Mouse (Mus musculus) layer of hippocampus, postnatal 36 days (tissue): Measurements from ENCODE around the gene Amh. TPM values are rescaled to one million over a fixed set of nuclear protein-coding genes. Genes with fewer than 3 reads are reported as not detected.
"Not testable (repeated sequence)": the region's sequence is repeated elsewhere in the genome, so short reads cannot be mapped to it uniquely, and the experiment has no call there.

Experiments used
- DNase-seq, 2 experiments: peaks; one replicate each; pipeline ENCODE4 v3.0.0; 2022
- total RNA-seq, 2 experiments: library from RNA; stranded (reverse); gene quantifications; 2 replicates each; pipeline ENCODE4 v1.2.3; 2021

Amh gene
- total RNA-seq, 2 experiments from 2014 or later, result 3.9 to 4.2 TPM

- DNase-seq, result peak in 1 of 2 experiments; percentile 34
Measured at GRCm38 (mm10) chr10:80808099-80808984, 3.3 kb downstream of the Amh start.

DNA sequence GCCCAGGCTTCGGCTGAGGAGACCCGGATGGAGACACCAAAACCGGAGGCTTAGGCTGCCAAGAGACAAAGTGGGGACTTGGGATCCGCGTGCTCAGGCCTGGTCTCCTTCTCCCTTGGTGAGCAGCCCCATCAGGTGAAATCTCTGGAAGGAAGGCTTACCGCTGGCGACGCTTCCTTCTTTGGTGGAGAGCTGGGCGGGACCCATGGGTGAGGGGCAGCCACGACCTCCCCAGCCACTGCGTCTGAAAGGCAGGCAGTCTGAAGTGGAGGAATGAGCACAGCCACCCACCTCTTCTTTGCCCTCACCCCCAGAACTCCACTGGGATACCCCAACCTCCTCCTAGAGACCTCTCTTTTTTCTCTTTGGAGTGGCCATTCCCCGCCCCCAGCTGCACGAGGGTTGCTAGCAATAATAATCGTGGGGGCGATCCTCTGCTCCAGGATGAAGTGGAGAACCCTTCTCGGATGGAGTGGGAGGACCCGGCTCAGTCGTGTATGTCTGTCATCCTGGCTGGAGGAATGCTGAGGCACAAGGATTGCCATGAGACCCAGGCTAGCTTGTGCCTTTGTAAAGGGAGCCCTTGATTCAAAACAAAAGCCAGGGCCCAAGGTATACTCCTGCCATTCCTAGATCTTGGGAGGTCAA lies 4.1 kb downstream of the Amh start:
- peak in 1 of 2 experiments; percentile 21 for DNase-seq

DNA sequence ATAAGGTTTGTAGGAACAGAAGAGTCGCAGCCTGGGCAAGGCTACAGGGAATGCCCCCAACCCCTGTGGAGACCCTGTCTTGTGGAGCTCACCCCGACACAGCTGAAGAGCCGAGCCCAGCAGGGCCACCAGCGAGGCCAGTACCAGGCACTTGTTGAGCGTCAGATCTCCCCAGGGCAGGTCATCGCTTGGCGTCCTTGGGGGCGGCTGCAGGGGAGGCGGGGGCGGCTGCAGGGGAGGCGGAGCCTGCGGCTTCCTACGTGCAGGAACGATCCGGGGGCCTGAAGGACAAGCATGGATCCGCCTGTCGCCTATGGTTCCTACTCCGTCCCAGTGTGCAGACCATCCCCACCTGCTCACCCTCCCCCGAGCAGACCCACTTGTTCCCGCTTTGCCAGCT lies 5.0 kb downstream of the Amh start:
- DNase-seq, result no peak

- DNase-seq, result no peak
Measured at GRCm38 (mm10) chr10:80812391-80813041, 7.5 kb downstream of the Amh start.

- no peak for DNase-seq
Measured at GRCm38 (mm10) chr10:80813366-80813765, 8.3 kb downstream of the Amh start, which contains the start of gene Jsrp1. TSS of gene Jsrp1 (minus strand) at chr10:80813498.

- no peak for DNase-seq
Measured at GRCm38 (mm10) chr10:80814800-80815199, 9.8 kb downstream of the Amh start.

- DNase-seq, result not testable (repeated sequence)
Measured at GRCm38 (mm10) chr10:80816303-80816702, 11.3 kb downstream of the Amh start.

DNA sequence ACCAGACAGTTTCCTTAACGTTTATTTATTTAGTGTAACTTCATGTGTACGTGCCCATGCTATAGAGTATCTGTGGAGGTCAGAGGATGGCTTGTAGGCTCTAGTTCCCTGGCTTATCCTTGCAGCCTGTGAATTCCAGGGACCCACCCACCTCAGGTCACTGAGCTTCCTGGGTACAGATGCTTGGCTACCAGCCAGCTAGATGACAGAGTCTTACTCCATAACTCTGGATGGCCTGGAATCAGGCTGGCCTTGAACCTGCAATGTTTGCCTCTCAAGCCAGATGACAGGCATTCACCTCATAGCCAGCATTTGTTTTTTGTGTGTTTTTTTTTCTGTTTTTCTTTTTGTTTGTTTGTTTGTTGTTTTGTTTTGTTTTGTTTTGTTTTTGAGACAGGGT lies 12.1 kb downstream of the Amh start:
- DNase-seq, result no peak

GRCm38 (mm10) chr10:80817955-80818354 lies 12.9 kb downstream of the Amh start:
- DNase-seq, result not testable (repeated sequence)

DNA sequence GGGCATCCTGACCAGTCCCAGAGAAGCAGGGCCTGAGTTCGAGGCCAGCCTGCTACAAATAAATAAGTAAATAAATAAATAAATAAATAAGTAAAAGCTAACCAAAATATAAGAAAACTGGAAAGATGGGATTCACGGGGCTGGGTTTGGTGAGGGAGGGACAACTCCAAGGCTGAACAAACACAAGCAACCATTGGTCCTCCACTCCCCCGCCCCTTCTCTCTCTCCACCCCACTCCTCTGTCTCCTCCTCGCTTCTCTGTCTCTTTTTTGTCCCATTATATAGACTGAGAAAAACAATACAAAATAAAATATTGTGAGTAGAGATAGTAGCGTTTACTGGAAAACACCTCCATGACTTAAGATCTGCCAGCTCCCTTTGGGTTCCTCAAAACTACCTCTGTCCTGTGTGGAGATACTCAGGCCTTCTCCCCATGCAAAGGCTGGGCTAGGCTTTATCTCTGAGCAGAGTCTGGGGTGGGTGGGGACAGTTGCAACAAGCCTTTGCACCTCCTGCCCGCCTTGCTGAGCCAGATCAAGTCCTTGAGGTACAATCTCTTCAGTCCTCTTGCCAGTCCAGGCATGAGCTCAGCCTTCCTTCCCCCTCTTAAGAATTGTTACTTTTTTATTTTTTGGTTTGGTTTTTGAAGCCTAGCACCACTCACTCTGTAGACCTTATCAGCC lies 13.7 kb downstream of the Amh start:
- DNase-seq, result no peak

GRCm38 (mm10) chr10:80819406-80819805 lies 14.4 kb downstream of the Amh start:
- no peak for DNase-seq

DNA sequence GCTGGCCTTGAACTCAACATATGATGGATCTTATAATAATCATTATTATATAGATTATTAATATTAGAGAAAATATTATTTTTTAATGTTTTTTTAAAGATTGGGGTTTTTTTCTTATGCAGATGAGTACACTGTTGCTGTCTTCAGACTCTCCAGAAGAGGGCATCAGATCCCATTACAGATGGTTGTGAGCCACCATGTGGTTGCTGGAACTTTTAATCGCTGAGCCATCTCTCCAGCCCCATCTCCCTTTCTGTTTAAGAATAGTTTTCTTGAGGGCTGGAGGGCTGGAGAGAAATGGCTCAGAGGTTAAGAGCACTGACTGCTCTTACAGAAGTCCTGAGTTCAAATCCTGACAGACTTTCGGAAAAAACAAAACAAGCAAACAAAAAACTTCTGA lies 16.9 kb downstream of the Amh start:
- DNase-seq, result no peak

DNA sequence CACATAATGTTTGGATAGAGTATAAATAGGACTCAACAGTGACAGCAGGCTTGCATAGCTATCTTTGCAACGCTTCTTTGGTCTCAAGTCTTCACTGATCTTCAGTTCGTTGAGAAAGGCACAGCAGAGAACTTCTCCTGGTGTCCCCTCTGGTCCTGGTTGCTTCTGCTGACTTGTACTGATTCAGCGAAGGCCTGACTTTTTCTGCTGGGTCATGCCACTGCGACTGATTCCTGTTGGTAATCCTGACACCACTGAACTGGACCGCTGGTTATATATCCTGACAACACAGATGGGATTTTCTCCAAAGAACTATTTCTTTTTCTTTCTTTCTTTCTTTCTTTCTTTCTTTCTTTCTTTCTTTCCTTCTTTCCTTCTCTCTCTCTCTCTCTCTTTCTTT lies 17.5 kb downstream of the Amh start:
- no peak for DNase-seq

- no peak for DNase-seq
Measured at GRCm38 (mm10) chr10:80823316-80823715, 18.3 kb downstream of the Amh start.

GRCm38 (mm10) chr10:80823847-80824643 lies 19.0 kb downstream of the Amh start:
- no peak for DNase-seq

DNA sequence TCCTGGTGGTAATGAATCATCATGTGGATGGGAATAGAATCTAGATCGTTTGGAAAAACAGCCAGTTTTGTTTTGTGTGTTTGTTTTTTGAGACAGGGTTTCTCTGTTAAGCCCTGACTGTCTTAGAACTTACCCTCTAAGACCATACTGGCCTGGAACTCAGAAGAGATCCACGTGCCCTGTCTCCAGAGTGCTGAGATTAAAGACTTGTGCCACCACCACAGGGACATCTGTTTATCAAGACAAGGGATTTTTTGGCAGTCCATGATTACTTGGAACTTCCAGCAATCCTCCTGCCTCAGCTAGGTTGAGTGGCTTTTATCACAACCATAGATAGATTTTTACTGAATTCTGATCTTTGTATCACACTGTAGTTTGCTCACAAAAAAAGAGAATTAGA lies 19.8 kb downstream of the Amh start:
- DNase-seq, result no peak

GRCm38 (mm10) chr10:80826151-80827062 lies 21.4 kb downstream of the Amh start, which contains the start of gene Oaz1:
TSS of gene Oaz1 (plus strand) at chr10:80826656.
- DNase-seq, result peak; percentile 98 to 99

DNA sequence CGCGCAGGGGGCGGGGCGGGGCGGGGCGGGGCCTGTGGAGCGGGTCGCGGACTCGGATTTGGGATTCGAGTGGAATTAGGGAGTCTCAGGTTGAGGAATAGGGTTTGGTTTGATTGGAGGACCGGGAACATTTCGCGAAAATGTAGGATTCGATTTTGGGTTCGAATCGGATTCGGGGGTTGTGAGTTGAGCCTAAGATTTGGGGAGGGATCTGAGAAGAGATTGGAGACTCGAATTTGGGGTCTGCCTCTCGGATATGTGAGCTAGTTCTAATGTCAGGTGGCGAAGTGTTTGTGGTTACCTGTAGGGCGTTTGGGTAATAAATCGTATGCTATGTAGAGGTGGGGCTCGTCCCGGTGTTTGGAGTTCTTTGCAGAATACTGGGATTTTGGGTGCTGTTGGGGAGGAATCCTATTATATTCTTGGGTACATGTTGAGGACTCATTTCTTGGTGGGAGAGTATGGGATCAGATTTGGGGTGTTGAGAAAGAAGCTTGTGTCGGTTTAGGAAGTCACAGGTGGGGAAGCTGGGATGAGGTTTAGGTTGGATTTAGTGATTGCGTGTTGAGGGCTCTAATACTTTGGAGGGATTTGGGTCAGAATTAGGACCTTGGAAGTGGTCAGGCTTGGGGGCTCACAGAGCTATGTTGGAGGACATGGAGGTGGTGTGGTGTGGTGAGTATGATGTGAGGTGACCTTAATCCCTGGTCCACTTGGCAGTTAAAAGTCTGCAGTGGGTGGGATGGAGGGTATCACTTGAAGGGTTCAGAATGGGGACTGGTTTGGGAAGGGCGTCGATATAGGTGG lies 22.2 kb downstream of the Amh start:
- no peak for DNase-seq

GRCm38 (mm10) chr10:80827870-80828420 lies 22.9 kb downstream of the Amh start:
- DNase-seq, result no peak
